Mouse (Mus musculus): Measurements from ENCODE around the gene Tmco5b. TPM values are rescaled to one million over a fixed set of nuclear protein-coding genes. Genes with fewer than 3 reads are reported as not detected.

Tmco5b gene
- polyA plus RNA-seq, 1 experiment: not detected

DNA sequence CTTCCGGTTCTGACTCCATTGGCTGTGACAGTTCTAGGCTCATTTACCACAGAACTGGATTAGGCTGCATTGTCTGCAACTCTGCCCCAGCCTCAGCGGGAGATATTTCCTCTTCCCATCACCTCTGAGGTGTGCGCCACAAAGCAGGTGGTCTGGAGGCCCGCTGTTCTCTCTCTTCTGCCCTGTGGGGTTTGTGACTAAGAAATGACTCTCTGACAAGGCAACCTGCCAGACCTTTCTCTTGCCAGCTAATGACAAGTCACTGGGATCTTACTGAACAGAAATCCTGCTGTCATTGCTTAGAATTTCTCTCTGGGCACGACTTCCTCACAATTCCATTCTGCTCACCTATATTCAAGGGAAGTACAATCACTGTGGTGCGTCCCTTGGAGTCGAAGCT, 37.5 kb downstream of the Tmco5b start:
- 56% methylated on average over 7 of the region's 7 CpGs for WGBS
- no peaks in the 10 kb centered on the region for H3K27me3 ChIP-seq (replicated peaks; ENCODE audit: control insufficient read depth, insufficient read depth, low read length)
- H3K27ac ChIP-seq (ENCODE audit: insufficient read depth, low read depth, low read length): no peak overlapping the region
- no peak for TF ChIP-seq POLR2A (IDR thresholded peaks at IDR 0.05; ENCODE audit: low read depth, low read length)
- no peak for TF ChIP-seq CTCF (conservative IDR thresholded peaks at IDR 0.05; ENCODE audit: insufficient read depth, insufficient read length, low read depth, low read length)
- no peaks in the 10 kb centered on the region for H3K36me3 ChIP-seq (ENCODE audit: control insufficient read depth, insufficient read depth, low read length)
- DNase-seq: no peak
- H3K4me3 ChIP-seq (ENCODE audit: insufficient read depth, low read depth, low read length): no peak overlapping the region
- H3K4me1 ChIP-seq (ENCODE audit: control insufficient read depth, insufficient read depth, low read length): no peaks in the 10 kb centered on the region

- Histone ChIP-seq H3K27ac (ENCODE audit: insufficient read depth, low read depth, low read length) (no peak overlapping the region), H3K36me3 (ENCODE audit: control insufficient read depth, insufficient read depth, low read length) (no peaks in the 10 kb centered on the region), H3K4me1 (ENCODE audit: control insufficient read depth, insufficient read depth, low read length) (peaks cover 13% of the 10 kb centered on the region; the same call in 1 of the 2 replicates), H3K4me3 (ENCODE audit: insufficient read depth, low read depth, low read length) (no peak overlapping the region), H3K27me3 (replicated peaks; ENCODE audit: control insufficient read depth, insufficient read depth, low read length) (no peaks in the 10 kb centered on the region)
- 32% methylated on average over 9 of the region's 9 CpGs for WGBS
- DNase-seq: no peak
- no peak for TF ChIP-seq CTCF (conservative IDR thresholded peaks at IDR 0.05; ENCODE audit: insufficient read depth, insufficient read length, low read depth, low read length)
- TF ChIP-seq POLR2A (IDR thresholded peaks at IDR 0.05; ENCODE audit: low read depth, low read length): no peak
These were observed 48.4 kb downstream of the Tmco5b start for GRCm38 (mm10) chr2:113333799-113334541.

GRCm38 (mm10) chr2:113335561-113336294, 50.2 kb downstream of the Tmco5b start:
- H3K4me1 ChIP-seq (ENCODE audit: control insufficient read depth, insufficient read depth, low read length): peaks cover 13% of the 10 kb centered on the region; the same call in 1 of the 2 replicates
- H3K27ac ChIP-seq (ENCODE audit: insufficient read depth, low read depth, low read length): peak overlapping the region; percentile 95
- WGBS: 64% methylated on average over 3 of the region's 3 CpGs
- TF ChIP-seq CTCF (conservative IDR thresholded peaks at IDR 0.05; ENCODE audit: insufficient read depth, insufficient read length, low read depth, low read length): no peak
- H3K4me3 ChIP-seq (ENCODE audit: insufficient read depth, low read depth, low read length): no peak overlapping the region
- no peaks in the 10 kb centered on the region for H3K27me3 ChIP-seq (replicated peaks; ENCODE audit: control insufficient read depth, insufficient read depth, low read length)
- H3K36me3 ChIP-seq (ENCODE audit: control insufficient read depth, insufficient read depth, low read length): no peaks in the 10 kb centered on the region
- DNase-seq: peak; percentile 66

GRCm38 (mm10) chr2:113344536-113344935, 59.0 kb downstream of the Tmco5b start:
- peaks cover 5% of the 10 kb centered on the region; the same call in 1 of the 2 replicates for H3K4me1 ChIP-seq (ENCODE audit: control insufficient read depth, insufficient read depth, low read length)
- no peaks in the 10 kb centered on the region for H3K36me3 ChIP-seq (ENCODE audit: control insufficient read depth, insufficient read depth, low read length)
- H3K4me3 ChIP-seq (ENCODE audit: insufficient read depth, low read depth, low read length): no peak overlapping the region
- TF ChIP-seq POLR2A (IDR thresholded peaks at IDR 0.05; ENCODE audit: low read depth, low read length): no peak
- TF ChIP-seq CTCF (conservative IDR thresholded peaks at IDR 0.05; ENCODE audit: insufficient read depth, insufficient read length, low read depth, low read length): no peak
- H3K27ac ChIP-seq (ENCODE audit: insufficient read depth, low read depth, low read length): peak overlapping the region; percentile 93
- H3K27me3 ChIP-seq (replicated peaks; ENCODE audit: control insufficient read depth, insufficient read depth, low read length): no peaks in the 10 kb centered on the region
- peak; percentile 87 for DNase-seq
- 58% methylated on average over 2 of the region's 2 CpGs for WGBS

Other genes with a start within 250 kb of the Tmco5b start
- 0.08 TPM in 2 replicates for gene Ryr3, start 68.6 kb upstream of the Tmco5b start, polyA plus RNA-seq (2012; rRNA removed)
- 7.2 and 7.4 TPM in 2 replicates for gene Fmn1, start 42.0 kb downstream of the Tmco5b start, polyA plus RNA-seq (2012; rRNA removed)

Measured in kidney, adult 2 months (tissue).